Mouse (Mus musculus): ENCODE data around the gene Tmc7. TPM values are rescaled to one million over a fixed set of nuclear protein-coding genes. Genes with fewer than 3 reads are reported as not detected.

Tmc7 gene
- total and polyA plus RNA-seq, 3 experiments = not detected

- no peaks in the 10 kb centered on the region for H3K9me3 ChIP-seq (replicated peaks; ENCODE audit: insufficient read depth, low read length)
- no peak overlapping the region for H3K27ac ChIP-seq (ENCODE audit: control insufficient read depth, low read depth, low read length)
- no peaks in the 10 kb centered on the region; a peak in 1 of 4 replicates for H3K4me1 ChIP-seq (ENCODE audit: control insufficient read depth in 1 of 2, insufficient read depth in 2 of 2, low read length in 2 of 2)
- peak; percentile 65 for DNase-seq (ENCODE audit: low read depth, low spot score)
- H3K4me3 ChIP-seq (ENCODE audit: control insufficient read depth in 1 of 2, insufficient read depth in 1 of 2, low read depth in 2 of 2, low read length in 2 of 2) = no peak overlapping the region
- H3K27me3 ChIP-seq (ENCODE audit: control insufficient read depth in 1 of 2, insufficient read depth in 2 of 2, low read length in 2 of 2) = no peaks in the 10 kb centered on the region
- H3K9ac ChIP-seq (ENCODE audit: control insufficient read depth, low read depth, low read length, poor library complexity, severe bottlenecking) = no peak overlapping the region
- no peak for TF ChIP-seq CHD1 (IDR thresholded peaks at IDR 0.05; ENCODE audit: low read depth, low read length)
- TF ChIP-seq MEF2A (IDR thresholded peaks at IDR 0.05; ENCODE audit: extremely low read depth, insufficient replicate concordance, low read depth, low read length, poor library complexity, severe bottlenecking) = no peak
- no peak for TF ChIP-seq ZKSCAN1 (IDR thresholded peaks at IDR 0.05; ENCODE audit: low read depth, low read length)
- no peak for TF ChIP-seq GATA1 (IDR thresholded peaks at IDR 0.05; ENCODE audit: low read depth, low read length)
- no peak for TF ChIP-seq E2F4 (IDR thresholded peaks at IDR 0.05; ENCODE audit: borderline replicate concordance, low read depth, low read length)
- TF ChIP-seq UBTF (IDR thresholded peaks at IDR 0.05; ENCODE audit: borderline replicate concordance, insufficient read depth, low read depth, low read length) = peak; percentile 85; the same call in 1 of the 2 replicates
- no peak for TF ChIP-seq CHD2 (IDR thresholded peaks at IDR 0.05; ENCODE audit: low read length)
- peak; percentile 44 to 98 (median 74) for TF ChIP-seq CTCF (IDR thresholded peaks at IDR 0.05 in 2 of 3, conservative IDR thresholded peaks at IDR 0.05 in 1 of 3; ENCODE audit: control insufficient read depth in 1 of 3, insufficient read depth in 1 of 3, low read depth in 2 of 3, low read length in 3 of 3, poor library complexity in 1 of 3, severe bottlenecking in 1 of 3)
- no peak for TF ChIP-seq POLR2A (IDR thresholded peaks at IDR 0.05; ENCODE audit: control insufficient read depth in 1 of 2, insufficient read depth in 1 of 2, low read depth in 1 of 2, low read length in 2 of 2, poor library complexity in 1 of 2)
- TF ChIP-seq POLR2AphosphoS5 (IDR thresholded peaks at IDR 0.05; ENCODE audit: borderline replicate concordance, low read depth, low read length) = no peak
- TF ChIP-seq SIN3A (IDR thresholded peaks at IDR 0.05; ENCODE audit: low read length) = no peak
- no peak for TF ChIP-seq ZMIZ1 (IDR thresholded peaks at IDR 0.05; ENCODE audit: low read depth, low read length)
- TF ChIP-seq BHLHE40 (IDR thresholded peaks at IDR 0.05; ENCODE audit: borderline replicate concordance, low read depth, low read length) = no peak
- TF ChIP-seq ELF1 (IDR thresholded peaks at IDR 0.05; ENCODE audit: low read depth, low read length) = no peak
- TF ChIP-seq HCFC1 (IDR thresholded peaks at IDR 0.05; ENCODE audit: low read depth, low read length) = no peak
- TF ChIP-seq NELFE (IDR thresholded peaks at IDR 0.05; ENCODE audit: low read depth, low read length) = no peak
- no peak for TF ChIP-seq RCOR1 (IDR thresholded peaks at IDR 0.05; ENCODE audit: low read depth, low read length)
- no peak for TF ChIP-seq ZNF384 (IDR thresholded peaks at IDR 0.05; ENCODE audit: low read depth, low read length)
- peak; percentile 53; the same call in 1 of the 2 replicates for TF ChIP-seq ZC3H11A (IDR thresholded peaks at IDR 0.05; ENCODE audit: low read depth, low read length)
- TF ChIP-seq MYB (IDR thresholded peaks at IDR 0.05; ENCODE audit: low read depth, low read length) = no peak
- TF ChIP-seq MYC (IDR thresholded peaks at IDR 0.05; ENCODE audit: low read depth, low read length) = no peak
- peak; percentile 72 for TF ChIP-seq SMC3 (IDR thresholded peaks at IDR 0.05; ENCODE audit: low read depth, low read length)
- TF ChIP-seq TAL1 (IDR thresholded peaks at IDR 0.05; ENCODE audit: low read length) = no peak
- no peak for TF ChIP-seq USF2 (IDR thresholded peaks at IDR 0.05; ENCODE audit: borderline replicate concordance in 1 of 2, insufficient read depth in 1 of 2, low read depth in 1 of 2, low read length in 2 of 2)
- no peak for TF ChIP-seq JUND (IDR thresholded peaks at IDR 0.05; ENCODE audit: low read depth, low read length)
- no peak for TF ChIP-seq TCF12 (IDR thresholded peaks at IDR 0.05; ENCODE audit: low read depth, low read length)
- no peak for TF ChIP-seq EP300 (IDR thresholded peaks at IDR 0.05; ENCODE audit: low read depth in 1 of 2, low read length in 2 of 2)
- no peak for TF ChIP-seq MXI1 (IDR thresholded peaks at IDR 0.05; ENCODE audit: low read depth, low read length)
- TF ChIP-seq KAT2A (conservative IDR thresholded peaks at IDR 0.05; ENCODE audit: low read depth, low read length) = no peak
- no peak for TF ChIP-seq MAZ (IDR thresholded peaks at IDR 0.05; ENCODE audit: low read depth, low read length)
- TF ChIP-seq TBP (IDR thresholded peaks at IDR 0.05; ENCODE audit: low read depth, low read length) = no peak
- no peak for TF ChIP-seq ETS1 (IDR thresholded peaks at IDR 0.05; ENCODE audit: low read depth, low read length)
- TF ChIP-seq MAX (IDR thresholded peaks at IDR 0.05; ENCODE audit: low read length) = no peak
- peak; percentile 60 for TF ChIP-seq RAD21 (IDR thresholded peaks at IDR 0.05; ENCODE audit: low read depth, low read length)
- H3K79me2 ChIP-seq (ENCODE audit: control insufficient read depth, insufficient read depth, low read length, poor library complexity) = no peaks in the 10 kb centered on the region
- H3K36me3 ChIP-seq (ENCODE audit: control insufficient read depth in 1 of 2, insufficient read depth in 2 of 2, low read length in 2 of 2) = no peaks in the 10 kb centered on the region
These were observed 65.8 kb downstream of the Tmc7 start for GRCm38 (mm10) chr7:118518687-118519086.

Measured in MEL (cell line).